Mouse (Mus musculus) limb, embryonic 12.5 days (tissue): ENCODE measurements around the gene Itpr1. TPM values are rescaled to one million over a fixed set of nuclear protein-coding genes. Genes with fewer than 3 reads are reported as not detected.

Source experiments
- ATAC-seq: fragments of 200-750 bp; cut with Nextera tagmentation; 2 replicates; pipeline ENCODE4 v1.8.0; 2017; ENCODE audit warnings: low read depth, moderate TSS enrichment; ENCODE audit not compliant: insufficient number of reproducible peaks, insufficient read depth, low FRiP score, low TSS enrichment
- H3K27ac ChIP-seq: fragments of 300-500 bp; sonication (generic); 2 replicates; pipeline ENCODE4 v1.5.1; 2016; ENCODE audit warnings: mild to moderate bottlenecking, moderate library complexity
- H3K27me3 ChIP-seq: fragments of 300-500 bp; sonication (generic); 2 replicates; pipeline ENCODE4 v1.6.1; 2016; ENCODE audit warnings: mild to moderate bottlenecking, moderate library complexity
- H3K36me3 ChIP-seq: fragments of 300-500 bp; sonication (generic); 2 replicates; pipeline ENCODE4 v1.6.1; 2016; ENCODE audit warnings: mild to moderate bottlenecking, moderate library complexity
- H3K4me1 ChIP-seq: fragments of 300-500 bp; sonication (generic); replicated peaks from 2 replicates; pipeline ENCODE4 v1.6.1; 2016
- H3K4me2 ChIP-seq: fragments of 300-500 bp; sonication (generic); 2 replicates; pipeline ENCODE4 v1.6.1; 2016; ENCODE audit warnings: mild to moderate bottlenecking, moderate library complexity
- H3K4me3 ChIP-seq: fragments of 300-500 bp; sonication (generic); replicated peaks from 2 replicates; pipeline ENCODE4 v1.5.1; 2016; ENCODE audit warnings: mild to moderate bottlenecking
- H3K9ac ChIP-seq: fragments of 300-500 bp; sonication (generic); replicated peaks from 2 replicates; pipeline ENCODE4 v1.6.1; 2016; ENCODE audit warnings: mild to moderate bottlenecking, moderate library complexity
- H3K9me3 ChIP-seq: fragments of 300-500 bp; sonication (generic); 2 replicates; pipeline ENCODE4 v1.6.1; 2016; ENCODE audit warnings: mild to moderate bottlenecking, moderate library complexity
- WGBS: fragments of 180-500 bp; shearing (Covaris S2); methylation state at CpG from one replicate; pipeline ENCODE4 v1.1.7; 2016; 5-methylcytosine and 5-hydroxymethylcytosine counted together
- polyA plus RNA-seq: library from polyadenylated mRNA; unstranded; fragments of >200 nt; fragmentation: Nextera tagmentation; extraction: Ambion mirVana; gene quantifications from 2 replicates; pipeline ENCODE4 v1.2.1, GENCODE M21; 2016

The Itpr1 gene
- polyA plus RNA-seq, 1 experiment from 2014 or later, result 10.4 TPM

GRCm38 (mm10) chr6:108518552-108518951, 305.7 kb downstream of the Itpr1 start:
- Histone ChIP-seq H3K9me3 (no peaks in the 10 kb centered on the region), H3K36me3 (peaks cover 13% of the 10 kb centered on the region; the same call in 1 of the 2 replicates), H3K4me3 (no peak overlapping the region), H3K4me1 (peaks cover 7% of the 10 kb centered on the region), H3K27me3 (no peaks in the 10 kb centered on the region), H3K27ac (no peak overlapping the region), H3K4me2 (no peak overlapping the region), H3K9ac (no peak overlapping the region)
- no peak for ATAC-seq
- WGBS, result 74% methylated on average over 14 of the region's 14 CpGs

GRCm38 (mm10) chr6:108519327-108519726, 306.4 kb downstream of the Itpr1 start:
- Histone ChIP-seq H3K9ac (no peak overlapping the region), H3K4me1 (peaks cover 7% of the 10 kb centered on the region), H3K27ac (no peak overlapping the region), H3K36me3 (peaks cover 20% of the 10 kb centered on the region; the same call in 1 of the 2 replicates), H3K4me2 (no peak overlapping the region), H3K27me3 (no peaks in the 10 kb centered on the region), H3K9me3 (no peaks in the 10 kb centered on the region), H3K4me3 (no peak overlapping the region)
- ATAC-seq, result no peak
- WGBS, result 85% methylated on average over 9 of the region's 9 CpGs

GRCm38 (mm10) chr6:108523956-108524616, 311.2 kb downstream of the Itpr1 start:
- ATAC-seq, result no peak
- H3K27ac ChIP-seq, result no peak overlapping the region
- no peaks in the 10 kb centered on the region for H3K27me3 ChIP-seq
- 94% methylated on average over 16 of the region's 16 CpGs for WGBS
- H3K36me3 ChIP-seq, result peaks cover 20% of the 10 kb centered on the region; the same call in 1 of the 2 replicates
- H3K9me3 ChIP-seq, result no peaks in the 10 kb centered on the region
- no peak overlapping the region for H3K4me3 ChIP-seq
- no peak overlapping the region for H3K4me2 ChIP-seq
- H3K9ac ChIP-seq, result no peak overlapping the region
- no peaks in the 10 kb centered on the region for H3K4me1 ChIP-seq

GRCm38 (mm10) chr6:108524617-108525010, 311.7 kb downstream of the Itpr1 start:
- Histone ChIP-seq H3K4me1 (no peaks in the 10 kb centered on the region), H3K9ac (no peak overlapping the region), H3K4me3 (no peak overlapping the region), H3K9me3 (no peaks in the 10 kb centered on the region), H3K27me3 (no peaks in the 10 kb centered on the region), H3K27ac (no peak overlapping the region), H3K36me3 (peaks cover 17% of the 10 kb centered on the region; the same call in 1 of the 2 replicates), H3K4me2 (no peak overlapping the region)
- 92% methylated on average over 10 of the region's 10 CpGs for WGBS
- ATAC-seq, result no peak

- H3K4me1 ChIP-seq, result peaks cover 20% of the 10 kb centered on the region
- peaks cover 14% of the 10 kb centered on the region; the same call in 1 of the 2 replicates for H3K36me3 ChIP-seq
- no peaks in the 10 kb centered on the region for H3K9me3 ChIP-seq
- H3K27me3 ChIP-seq, result no peaks in the 10 kb centered on the region
- no peak overlapping the region for H3K4me3 ChIP-seq
- ATAC-seq, result no peak
- no peak overlapping the region for H3K4me2 ChIP-seq
- H3K27ac ChIP-seq, result no peak overlapping the region
- H3K9ac ChIP-seq, result no peak overlapping the region
- WGBS, result 88% methylated on average over 3 of the region's 3 CpGs
Measured at GRCm38 (mm10) chr6:108527560-108527959, 314.7 kb downstream of the Itpr1 start.

GRCm38 (mm10) chr6:108527993-108528392, 315.1 kb downstream of the Itpr1 start:
- Histone ChIP-seq H3K4me3 (no peak overlapping the region), H3K27me3 (no peaks in the 10 kb centered on the region), H3K36me3 (peaks cover 13% of the 10 kb centered on the region; the same call in 1 of the 2 replicates), H3K4me1 (peaks cover 23% of the 10 kb centered on the region), H3K4me2 (no peak overlapping the region), H3K9ac (no peak overlapping the region), H3K27ac (no peak overlapping the region), H3K9me3 (no peaks in the 10 kb centered on the region)
- ATAC-seq, result no peak

- Histone ChIP-seq H3K9ac (no peak overlapping the region), H3K4me2 (no peak overlapping the region), H3K4me1 (peaks cover 24% of the 10 kb centered on the region), H3K4me3 (no peak overlapping the region), H3K27me3 (no peaks in the 10 kb centered on the region), H3K36me3 (peaks cover 2% of the 10 kb centered on the region; the same call in 1 of the 2 replicates), H3K27ac (no peak overlapping the region), H3K9me3 (no peaks in the 10 kb centered on the region)
- ATAC-seq, result no peak
- 84% methylated on average over 3 of the region's 3 CpGs for WGBS
Measured at GRCm38 (mm10) chr6:108529150-108529549, 316.3 kb downstream of the Itpr1 start.

GRCm38 (mm10) chr6:108530781-108531323, 318.0 kb downstream of the Itpr1 start:
- Histone ChIP-seq H3K27me3 (no peaks in the 10 kb centered on the region), H3K4me1 (peaks cover 24% of the 10 kb centered on the region), H3K9me3 (no peaks in the 10 kb centered on the region), H3K9ac (no peak overlapping the region), H3K4me2 (no peak overlapping the region), H3K4me3 (no peak overlapping the region), H3K36me3 (no peaks in the 10 kb centered on the region), H3K27ac (no peak overlapping the region)
- WGBS, result 52% methylated on average over 6 of the region's 6 CpGs
- no peak for ATAC-seq

- H3K27me3 ChIP-seq, result no peaks in the 10 kb centered on the region
- H3K4me3 ChIP-seq, result no peak overlapping the region
- H3K9me3 ChIP-seq, result no peaks in the 10 kb centered on the region
- H3K4me1 ChIP-seq, result peaks cover 24% of the 10 kb centered on the region
- WGBS, result 48% methylated on average over 12 of the region's 12 CpGs
- no peak overlapping the region for H3K4me2 ChIP-seq
- no peak for ATAC-seq
- no peak overlapping the region for H3K27ac ChIP-seq
- H3K9ac ChIP-seq, result no peak overlapping the region
- no peaks in the 10 kb centered on the region for H3K36me3 ChIP-seq
Measured at GRCm38 (mm10) chr6:108531324-108532311, 318.7 kb downstream of the Itpr1 start.

- no peaks in the 10 kb centered on the region for H3K27me3 ChIP-seq
- no peaks in the 10 kb centered on the region for H3K36me3 ChIP-seq
- peaks cover 24% of the 10 kb centered on the region for H3K4me1 ChIP-seq
- ATAC-seq, result no peak
- no peak overlapping the region for H3K9ac ChIP-seq
- no peak overlapping the region for H3K4me3 ChIP-seq
- H3K27ac ChIP-seq, result no peak overlapping the region
- no peak overlapping the region for H3K4me2 ChIP-seq
- no peaks in the 10 kb centered on the region for H3K9me3 ChIP-seq
- WGBS, result 81% methylated on average over 10 of the region's 10 CpGs
Measured at GRCm38 (mm10) chr6:108532486-108533179, 319.7 kb downstream of the Itpr1 start.

- no peaks in the 10 kb centered on the region for H3K27me3 ChIP-seq
- H3K4me3 ChIP-seq, result no peak overlapping the region
- H3K36me3 ChIP-seq, result no peaks in the 10 kb centered on the region
- peaks cover 24% of the 10 kb centered on the region for H3K4me1 ChIP-seq
- H3K27ac ChIP-seq, result no peak overlapping the region
- 90% methylated on average over 5 of the region's 5 CpGs for WGBS
- no peak overlapping the region for H3K4me2 ChIP-seq
- ATAC-seq, result no peak
- no peak overlapping the region for H3K9ac ChIP-seq
- no peaks in the 10 kb centered on the region for H3K9me3 ChIP-seq
Measured at GRCm38 (mm10) chr6:108534139-108534538, 321.2 kb downstream of the Itpr1 start.
